Mouse (Mus musculus) megakaryocyte progenitor cell, adult 5-6 weeks (primary cell): Measurements from ENCODE around the gene Aak1. TPM values are rescaled to one million over a fixed set of nuclear protein-coding genes. Genes with fewer than 3 reads are reported as not detected.
"Not testable (repeated sequence)": the region's sequence is repeated elsewhere in the genome, so short reads cannot be mapped to it uniquely, and the experiment has no call there.

Experiments used
- ATAC-seq: replicated peaks from 2 replicates; pipeline ENCODE4 v1.8.0; 2016; ENCODE audit warnings: mild to moderate bottlenecking, moderate TSS enrichment, inconsistent platforms; ENCODE audit not compliant: poor library complexity
- total RNA-seq, 2 experiments: library from RNA; stranded (forward) in 1 of 2; stranded (reverse) in 1 of 2; fragments of 157-497, 149-512 nt in 1 of 2; fragments of 200-1000 nt in 1 of 2; gene quantifications; 2 replicates each; pipeline versions ENCODE4 v1.2.3 to v1.2.4; 2015 to 2017

The Aak1 gene
- total RNA-seq, 2 experiments from 2014 or later, result 6.0 to 30.6 TPM

- ATAC-seq, result peak; percentile 99
Observed at GRCm38 (mm10) chr6:86832802-86833502, 16.4 kb upstream of the Aak1 start.

- ATAC-seq, result no peak
Observed at GRCm38 (mm10) chr6:86839089-86839488, 10.2 kb upstream of the Aak1 start.

- ATAC-seq, result no peak
Observed at GRCm38 (mm10) chr6:86841949-86842348, 7.4 kb upstream of the Aak1 start.

DNA sequence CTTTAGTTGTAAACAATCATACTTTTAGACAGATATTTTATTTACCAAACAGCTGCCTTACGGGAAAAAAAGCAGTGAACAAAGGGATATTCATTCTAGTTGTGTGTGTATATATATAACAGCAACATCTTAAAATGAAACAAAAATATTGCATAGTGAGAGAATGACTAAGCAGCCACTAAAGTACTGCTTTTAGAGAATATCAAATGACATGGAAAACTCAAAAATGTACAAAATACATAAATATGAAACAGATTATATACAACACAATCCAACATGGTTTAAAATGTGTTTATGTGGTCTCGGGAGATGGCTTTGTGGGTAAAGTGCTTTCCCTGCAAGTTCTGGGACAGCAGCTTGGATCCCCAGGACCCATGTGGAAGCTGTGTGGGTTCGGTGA is 5.7 kb upstream of the Aak1 start:
- no peak for ATAC-seq

DNA sequence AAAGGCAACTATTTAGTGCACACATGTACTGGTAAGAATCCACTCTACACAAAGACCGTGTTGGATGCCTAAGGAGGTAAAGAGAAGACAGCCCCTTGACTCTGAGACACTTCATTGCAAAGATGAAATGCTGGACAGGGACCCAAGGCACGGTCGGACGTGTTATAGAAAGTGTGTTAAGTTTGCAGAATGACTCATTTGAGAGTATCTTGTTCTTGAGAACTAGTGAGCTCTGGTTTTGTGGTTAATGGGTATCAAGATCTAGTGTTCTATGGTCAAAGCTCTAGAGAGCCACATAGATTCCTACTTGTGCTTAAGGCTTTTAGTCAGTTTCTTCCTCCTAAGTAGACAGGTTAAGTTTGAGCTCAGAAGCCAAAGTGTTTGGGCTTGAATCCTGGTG is 2.9 kb upstream of the Aak1 start:
- ATAC-seq, result no peak

- no peak for ATAC-seq
Observed at GRCm38 (mm10) chr6:86847816-86848215, 1.5 kb upstream of the Aak1 start.

DNA sequence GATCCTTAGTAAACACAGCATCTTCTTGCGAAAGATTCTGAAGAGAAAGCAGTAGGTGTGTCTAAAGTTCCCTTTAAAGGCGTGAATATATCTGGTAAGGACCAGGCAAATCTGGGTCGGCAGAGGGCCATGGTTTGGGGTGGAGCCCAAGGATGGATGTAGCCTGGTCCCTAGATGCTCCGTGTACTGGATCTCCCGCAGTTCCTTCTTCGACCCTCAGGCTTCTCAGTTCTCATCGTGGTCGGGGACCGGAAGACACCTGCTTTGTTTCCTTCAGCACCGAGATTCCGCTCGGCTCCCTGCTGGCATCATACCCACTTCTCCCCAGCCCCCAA is 770 bp upstream of the Aak1 start:
- ATAC-seq, result peak; percentile 47

- no peak for ATAC-seq
Observed at GRCm38 (mm10) chr6:86849692-86850445, 552 bp downstream of the Aak1 start.

- ATAC-seq, result no peak
Observed at GRCm38 (mm10) chr6:86850588-86850987, 1.3 kb downstream of the Aak1 start.

DNA sequence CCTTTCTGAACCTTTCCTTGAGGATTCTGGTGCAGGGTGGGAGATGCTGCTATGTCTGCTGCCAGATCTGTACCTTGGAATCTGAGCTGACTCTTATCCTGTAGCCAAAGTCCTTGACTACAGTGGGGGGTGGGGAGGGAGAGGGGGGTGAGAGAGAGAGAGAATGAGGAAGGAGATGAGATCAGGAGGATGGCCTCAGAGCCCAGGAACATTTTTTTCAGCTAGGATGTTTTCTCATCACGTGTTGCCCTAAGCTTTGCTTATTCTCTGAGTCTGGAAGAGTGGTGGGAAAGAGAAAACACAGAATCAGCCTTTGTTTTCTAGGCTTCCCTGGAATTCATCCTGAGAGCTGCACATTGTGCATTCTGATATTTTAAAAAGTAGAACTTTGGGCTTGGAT is 2.2 kb downstream of the Aak1 start:
- ATAC-seq, result no peak

GRCm38 (mm10) chr6:86853928-86854327 is 4.6 kb downstream of the Aak1 start:
- no peak for ATAC-seq

DNA sequence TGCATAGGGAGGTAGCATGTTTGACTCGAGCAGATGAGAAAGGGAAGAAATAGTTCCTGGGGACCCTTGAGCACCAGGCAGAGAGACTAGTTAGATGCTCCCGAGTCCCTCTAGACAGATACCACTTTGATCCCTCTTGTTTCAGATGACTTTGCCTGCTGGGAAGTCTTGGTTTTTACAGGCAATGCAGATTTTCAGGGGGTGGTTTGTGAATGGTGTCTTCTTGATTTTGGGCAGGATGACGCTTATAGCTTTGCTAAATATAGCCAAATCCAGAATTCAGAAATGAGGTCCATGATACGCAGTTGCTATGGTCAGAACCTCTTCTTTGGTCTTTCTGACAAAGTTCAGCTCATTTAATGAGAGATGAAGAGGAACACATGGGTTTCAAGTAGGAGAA is 5.6 kb downstream of the Aak1 start:
- no peak for ATAC-seq

DNA sequence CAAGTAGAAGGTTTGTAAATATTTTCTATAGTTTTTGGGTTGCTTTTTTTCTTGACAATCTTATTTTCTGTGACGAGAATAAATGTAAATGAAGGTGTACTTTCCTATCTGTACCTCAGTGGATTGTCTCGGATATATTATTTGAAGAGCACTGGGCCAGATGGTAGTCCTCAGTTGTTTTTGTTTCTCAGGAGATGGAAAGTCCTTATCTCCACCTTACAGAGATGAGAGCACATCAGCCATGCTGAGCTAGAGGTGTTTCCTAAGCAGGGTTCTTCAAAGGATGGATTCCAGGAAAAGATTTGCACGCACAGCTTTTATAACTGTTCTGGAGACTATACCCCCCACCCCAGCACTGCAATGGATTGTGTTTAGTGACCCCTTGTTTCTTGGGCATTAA is 9.3 kb downstream of the Aak1 start:
- ATAC-seq, result no peak

- no peak for ATAC-seq
Observed at GRCm38 (mm10) chr6:86860732-86861463, 11.6 kb downstream of the Aak1 start.

GRCm38 (mm10) chr6:86864358-86864757 is 15.0 kb downstream of the Aak1 start:
- no peak for ATAC-seq

DNA sequence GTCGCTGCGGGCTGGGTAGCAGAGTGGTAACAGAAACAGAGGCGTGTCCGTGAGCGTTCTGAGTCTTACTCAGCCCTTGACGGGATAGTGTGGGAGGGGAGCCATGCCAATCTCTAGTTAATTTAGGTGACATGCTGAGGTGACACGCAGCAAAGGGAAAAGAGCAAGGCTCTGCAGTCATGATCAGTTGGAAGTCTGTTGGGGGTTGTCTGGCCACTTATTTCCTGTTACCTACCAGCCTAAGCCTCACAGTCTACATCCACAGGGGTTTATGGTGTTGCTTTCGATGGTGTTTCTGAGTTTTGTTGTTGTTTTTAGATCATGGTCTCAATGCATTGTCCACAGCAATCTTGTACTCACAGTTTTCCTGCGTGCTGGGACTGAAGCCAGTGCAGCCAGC is 21.0 kb downstream of the Aak1 start:
- ATAC-seq, result no peak

GRCm38 (mm10) chr6:86871783-86872182 is 22.5 kb downstream of the Aak1 start:
- ATAC-seq, result peak; percentile 52; the same call in 1 of the 2 replicates

DNA sequence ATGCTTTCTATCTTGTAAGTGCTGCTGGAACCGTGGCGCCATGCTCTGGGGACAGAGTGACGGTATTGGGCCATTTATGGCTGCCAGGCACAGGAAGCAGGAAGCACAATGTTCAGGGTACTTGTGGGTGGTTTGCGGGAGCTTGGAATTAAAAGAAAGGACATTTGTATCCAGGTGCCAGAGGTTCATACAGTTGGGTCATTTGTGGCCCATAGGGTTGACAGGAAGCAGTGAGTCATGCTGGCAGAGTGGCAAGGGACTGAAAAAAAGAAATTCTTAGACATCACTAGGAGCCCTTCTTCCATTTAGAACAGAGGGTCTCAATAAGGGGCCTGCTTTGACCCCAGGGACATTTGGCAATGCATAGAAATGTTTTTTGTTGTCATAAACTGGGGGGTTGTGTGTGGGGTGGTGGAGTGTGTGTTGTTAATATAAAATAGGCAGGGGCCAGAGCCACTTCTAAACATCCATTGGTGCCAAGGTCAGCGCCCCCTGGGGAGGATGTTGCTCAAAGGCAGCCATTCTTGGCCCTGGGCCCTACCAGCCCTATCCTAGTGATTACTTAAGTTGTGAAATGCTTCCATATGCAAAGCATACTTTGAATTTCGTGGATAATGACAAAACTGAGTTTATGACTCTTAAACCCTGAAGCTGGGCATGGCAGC is 25.5 kb downstream of the Aak1 start:
- ATAC-seq, result no peak

DNA sequence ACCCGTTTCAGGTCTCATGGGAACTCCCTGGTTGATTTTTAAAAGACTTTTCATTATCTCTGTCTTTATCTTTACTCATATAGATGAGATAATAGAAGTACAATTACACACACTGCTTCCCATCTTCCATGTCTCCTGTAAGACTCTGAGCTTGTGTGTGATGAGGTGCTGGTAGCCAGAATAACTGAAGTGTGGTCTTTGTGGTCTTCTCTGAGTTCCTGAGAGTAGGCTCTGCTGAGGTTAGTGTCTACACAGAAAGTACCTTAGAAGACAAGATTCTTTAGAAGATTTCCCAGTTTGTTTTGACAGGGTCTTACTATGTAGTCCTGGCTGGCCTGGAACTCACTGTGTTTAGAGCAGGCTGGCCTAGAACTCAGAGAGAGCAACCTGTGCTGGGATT is 27.1 kb downstream of the Aak1 start:
- ATAC-seq, result no peak

DNA sequence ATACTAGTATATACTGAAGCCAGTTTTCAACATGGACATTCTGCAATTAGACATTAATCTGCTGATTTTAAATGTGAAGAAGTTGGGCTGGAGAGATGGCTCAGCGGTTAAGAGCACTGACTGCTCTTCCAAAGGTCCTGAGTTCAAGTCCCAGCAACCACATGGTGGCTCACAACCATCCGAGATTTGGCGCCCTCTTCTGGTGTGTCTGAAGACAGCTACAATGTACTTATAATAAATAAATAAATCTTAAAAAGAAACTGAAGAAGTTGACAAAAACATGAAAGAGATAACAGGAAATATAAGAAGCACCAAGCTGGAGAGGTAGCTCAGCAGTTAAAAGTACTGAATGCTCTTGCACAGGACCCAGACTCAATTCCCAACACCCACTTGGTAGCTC is 29.3 kb downstream of the Aak1 start:
- not testable (repeated sequence) for ATAC-seq

DNA sequence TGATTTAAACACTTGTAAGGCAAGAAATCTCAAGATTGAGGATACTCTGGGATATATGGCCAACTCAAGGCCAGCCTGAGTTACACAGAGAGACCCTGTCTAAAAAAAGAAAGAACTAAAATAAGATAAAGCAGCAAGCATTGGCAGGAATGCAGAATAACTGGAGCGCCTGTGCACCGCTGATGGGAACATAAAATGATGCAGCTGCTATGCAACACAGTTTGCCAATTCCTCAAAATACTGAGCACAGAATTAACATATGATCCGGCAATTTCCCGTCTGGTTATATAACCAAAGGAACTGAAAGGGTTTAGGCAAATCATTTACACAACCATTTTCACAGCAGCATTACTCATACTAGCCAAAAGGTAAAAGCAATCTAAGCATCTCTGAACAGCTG is 30.0 kb downstream of the Aak1 start:
- ATAC-seq, result no peak
